In genomic region chr19:4295391-4295790, GRCm38 (mm10) we compare ENCODE assay signal across 19 mouse cellular contexts. TPM values are rescaled to one million over a fixed set of nuclear protein-coding genes. Genes with fewer than 3 reads are reported as not detected.
DNase-seq lines count a peak whose midpoint lies in the region; ATAC-seq and TF ChIP-seq lines count a peak whose summit lies in the region.
"Had no signal": no experiment of that assay in that cellular context is flagged by ENCODE, and none has a peak within 500 bp of the region (broad histone marks: within the 10 kb centered on the region; RNA-seq: fewer than 3 reads in every experiment).

No protein-coding gene starts in this region.

- intact Hi-C loops in gastrocnemius, adult 2 months (cut with DNase I): no loop called here

- no peaks in the 10 kb centered on the region for H3K27me3 ChIP-seq in lung, postnatal 0 days (replicated peaks; ENCODE audit: insufficient read depth, low read length)
- H3K27me3 ChIP-seq in liver, embryonic 12.5 days (replicated peaks): no peaks in the 10 kb centered on the region
- H3K27me3 ChIP-seq: forebrain, embryonic 13.5 days; limb, embryonic 15.5 days; midbrain, embryonic 12.5 days had no signal

- DNase-seq in gastrocnemius, adult 2 months: no peak
- no peak for DNase-seq in gastrocnemius, adult 8-10 months (ENCODE audit: low spot score in 2 of 2)
- no peak for DNase-seq in lung, postnatal 0 days (ENCODE audit: low spot score)
- DNase-seq in lung, adult 18-20 months: no peak
- DNase-seq in retina, postnatal 1 day: no peak
- DNase-seq in spleen, postnatal 14 days (ENCODE audit: low spot score in 2 of 2): no peak
- no peak for DNase-seq in ovary, postnatal 14 days (ENCODE audit: low spot score)
- DNase-seq: adrenal gland, postnatal 25 days; cerebellum, adult 8-10 months; gastrocnemius, postnatal 14 days; kidney, adult 8-10 months; kidney, postnatal 14 days; right cerebral cortex, adult 18-20 months had no signal

- no peak for TF ChIP-seq EP300 in lung, postnatal 0 days (IDR thresholded peaks at IDR 0.05)

- H3K4me3 ChIP-seq in gastrocnemius, adult 2 months: no peak overlapping the region
- H3K4me3 ChIP-seq in lung, postnatal 0 days (ENCODE audit: low read depth, low read length): no peak overlapping the region
- H3K4me3 ChIP-seq in liver, embryonic 12.5 days: no peak overlapping the region
- H3K4me3 ChIP-seq: forebrain, embryonic 13.5 days; layer of hippocampus, adult 2 months; limb, embryonic 15.5 days; midbrain, embryonic 12.5 days had no signal

- no peak for TF ChIP-seq CTCF in gastrocnemius, adult 2 months (IDR thresholded peaks at IDR 0.05)
- no peak for TF ChIP-seq CTCF in lung, postnatal 0 days (IDR thresholded peaks at IDR 0.05)

- ATAC-seq in lung, postnatal 0 days: no peak
- no peak for ATAC-seq in liver, embryonic 12.5 days
- ATAC-seq: forebrain, embryonic 13.5 days; hindbrain, embryonic 16.5 days had no signal

- peaks cover 23% of the 10 kb centered on the region for H3K36me3 ChIP-seq in lung, postnatal 0 days (ENCODE audit: insufficient read depth, low read length)
- H3K36me3 ChIP-seq in liver, embryonic 12.5 days: peaks cover 74% of the 10 kb centered on the region

- H3K27ac ChIP-seq in gastrocnemius, adult 2 months: peak overlapping the region; percentile 78; the same call in 1 of the 2 replicates
- H3K27ac ChIP-seq in lung, postnatal 0 days (ENCODE audit: low read length): peak overlapping the region; percentile 63; the same call in 1 of the 2 replicates
- H3K27ac ChIP-seq in liver, embryonic 12.5 days: peak overlapping the region; percentile 63
- H3K27ac ChIP-seq: forebrain, embryonic 13.5 days; midbrain, embryonic 12.5 days had no signal

- H3K4me2 ChIP-seq in lung, postnatal 0 days (replicated peaks; ENCODE audit: low read depth, low read length): no peak overlapping the region
- H3K4me2 ChIP-seq in liver, embryonic 12.5 days: no peak overlapping the region
- H3K4me2 ChIP-seq: forebrain, embryonic 13.5 days; limb, embryonic 15.5 days; midbrain, embryonic 12.5 days had no signal

- WGBS in lung, postnatal 0 days: 67% methylated on average over 4 of the region's 4 CpGs
- WGBS in liver, embryonic 12.5 days (ENCODE audit: insufficient replicate concordance): 76% methylated on average over 4 of the region's 4 CpGs

- no peak overlapping the region for H3K9ac ChIP-seq in lung, postnatal 0 days (replicated peaks; ENCODE audit: low read depth)
- H3K9ac ChIP-seq in liver, embryonic 12.5 days: no peak overlapping the region
- H3K9ac ChIP-seq: forebrain, embryonic 13.5 days; limb, embryonic 15.5 days; midbrain, embryonic 12.5 days had no signal

- peaks cover 11% of the 10 kb centered on the region for H3K4me1 ChIP-seq in lung, postnatal 0 days (ENCODE audit: insufficient read depth, low read depth, low read length)
- peaks cover 65% of the 10 kb centered on the region for H3K4me1 ChIP-seq in liver, embryonic 12.5 days
- H3K4me1 ChIP-seq: forebrain, embryonic 13.5 days; midbrain, embryonic 12.5 days had no signal

- no peaks in the 10 kb centered on the region for H3K9me3 ChIP-seq in lung, postnatal 0 days (ENCODE audit: low read length)
- no peaks in the 10 kb centered on the region for H3K9me3 ChIP-seq in liver, embryonic 12.5 days (replicated peaks)
- H3K9me3 ChIP-seq: forebrain, embryonic 13.5 days; limb, embryonic 15.5 days; midbrain, embryonic 12.5 days had no signal

RNA-seq across cellular contexts. Expression of gene Grk2, which starts 10.6 kb away (rescaled TPM):
- 10 to 100 TPM; 56.6 to 61.2 TPM for total RNA-seq in gastrocnemius, adult 2 months (2021)
- total RNA-seq in gastrocnemius, adult 8-10 months (2022): 10 to 100 TPM; 55.7 to 65.2 (median 62.1) TPM
- 13.9 and 14.0 TPM in 2 replicates for polyA plus RNA-seq in lung, postnatal 0 days (2015; fragmentation: Nextera tagmentation; extraction: Ambion mirVana)
- 15.7 and 17.9 TPM in 2 replicates for polyA plus RNA-seq in liver, embryonic 12.5 days (2016; fragmentation: Nextera tagmentation; extraction: Ambion mirVana)

RNA-seq across cellular contexts. Expression of gene Ankrd13d, which starts 12.5 kb away (rescaled TPM):
- under 1 TPM; 0.45 to 0.64 TPM for total RNA-seq in gastrocnemius, adult 2 months (2021)
- total RNA-seq in gastrocnemius, adult 8-10 months (2022): under 1 TPM in 1 of 4 experiments, not detected in 3; 0.63 TPM
- 2.0 and 2.6 TPM in 2 replicates for polyA plus RNA-seq in lung, postnatal 0 days (2015; fragmentation: Nextera tagmentation; extraction: Ambion mirVana)
- polyA plus RNA-seq in liver, embryonic 12.5 days (2016; fragmentation: Nextera tagmentation; extraction: Ambion mirVana): 0.99 and 1.4 TPM in 2 replicates

RNA-seq across cellular contexts. Expression of gene Ssh3, which starts 26.4 kb away (rescaled TPM):
- total RNA-seq in gastrocnemius, adult 2 months (2021): 1 to 10 TPM; 3.3 to 3.9 TPM
- 1 to 10 TPM; 2.3 to 5.8 (median 2.9) TPM for total RNA-seq in gastrocnemius, adult 8-10 months (2022)
- 22.7 and 24.4 TPM in 2 replicates for polyA plus RNA-seq in lung, postnatal 0 days (2015; fragmentation: Nextera tagmentation; extraction: Ambion mirVana)
- polyA plus RNA-seq in liver, embryonic 12.5 days (2016; fragmentation: Nextera tagmentation; extraction: Ambion mirVana): 2.2 and 2.6 TPM in 2 replicates
